Mouse (Mus musculus) G1E-ER4 (cell line): Measurements from ENCODE around the gene Mpl. TPM values are rescaled to one million over a fixed set of nuclear protein-coding genes. Genes with fewer than 3 reads are reported as not detected.

Experiments
- GATA1 ChIP-seq: IDR thresholded peaks from one replicate; pipeline ENCODE4 v1.8.0; 2012; ENCODE audit warnings: low read length, inconsistent platforms
- polyA plus RNA-seq: library from polyadenylated mRNA; stranded (reverse); fragments of >175 nt; gene quantifications from 2 replicates; pipeline ENCODE4 v1.2.3, GENCODE M21; 2012

The Mpl gene
- polyA plus RNA-seq = 0.12 and 0.15 TPM in 2 replicates

DNA sequence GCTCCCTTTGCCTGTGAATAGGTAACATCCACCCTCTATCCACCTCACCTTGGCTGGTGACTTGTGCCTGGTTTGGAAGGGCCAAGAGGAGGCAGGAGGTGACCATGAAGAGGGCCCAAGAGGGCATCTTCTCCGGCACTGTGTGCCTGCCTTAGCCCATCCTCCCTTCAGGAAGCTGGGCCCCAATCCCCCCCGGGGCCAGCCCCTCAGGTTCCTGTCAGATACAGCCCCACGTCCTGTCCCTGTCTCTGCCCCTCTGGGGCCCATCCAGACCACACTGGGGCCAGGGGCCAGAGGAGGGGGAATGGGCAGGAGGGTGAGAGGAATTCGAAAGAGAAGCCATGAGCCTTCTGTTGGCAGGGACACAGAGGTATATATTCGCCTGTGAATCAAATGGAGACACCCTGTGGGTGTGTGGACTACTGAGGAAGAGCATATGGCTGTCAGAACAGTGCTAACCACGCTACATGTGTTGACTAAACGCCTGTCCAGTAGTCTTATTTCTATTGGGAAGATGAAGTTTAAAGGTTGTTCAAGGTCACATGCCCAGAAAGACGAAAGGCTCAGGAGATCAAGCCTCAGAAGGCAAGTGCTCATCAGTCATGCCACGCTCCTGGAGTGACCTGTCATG is at the start of gene Mpl:
Gene Mpl, minus strand, starts transcription at position 169 of the 631 bp plus-strand sequence.
- TF ChIP-seq GATA1 = no peak

DNA sequence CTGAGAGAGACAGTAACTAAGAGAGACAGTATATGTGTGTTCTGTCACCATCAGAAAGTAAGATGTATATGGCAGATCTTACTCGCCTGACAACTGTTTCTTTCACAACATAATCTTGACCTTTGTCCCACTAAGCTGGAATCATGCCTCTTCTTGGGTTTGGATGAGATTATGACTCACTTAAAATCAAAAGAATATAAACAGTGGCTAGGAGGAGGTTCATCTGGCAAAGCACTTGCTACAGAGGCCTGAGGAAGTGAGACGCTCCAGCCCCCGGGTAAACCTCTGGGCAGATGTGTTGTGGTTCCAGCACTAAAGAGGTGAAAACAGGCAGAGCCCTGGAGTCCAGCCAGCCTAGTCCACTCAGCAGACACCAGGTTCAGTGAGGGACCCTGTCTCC is 48.2 kb upstream of the Mpl start:
- TF ChIP-seq GATA1 = no peak

DNA sequence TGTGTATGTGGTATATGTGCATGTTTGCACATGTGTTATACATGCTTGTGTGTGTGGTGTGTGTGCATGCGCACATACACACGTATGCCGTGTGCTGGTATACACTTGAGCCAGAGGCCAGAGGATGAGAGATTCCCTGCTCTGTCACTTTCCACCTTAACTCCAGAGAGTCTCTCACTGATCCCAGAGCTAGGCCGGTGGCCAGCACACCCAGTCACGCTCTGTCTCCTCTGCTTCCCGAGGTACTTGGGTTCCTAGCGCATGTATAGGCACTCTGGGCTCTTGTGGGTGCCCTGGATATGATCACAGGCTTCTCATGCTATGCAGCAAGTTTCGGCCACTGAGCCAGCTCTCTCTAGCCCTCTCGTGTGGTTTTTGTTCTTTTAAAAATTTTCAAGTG is 43.5 kb upstream of the Mpl start:
- no peak for TF ChIP-seq GATA1

DNA sequence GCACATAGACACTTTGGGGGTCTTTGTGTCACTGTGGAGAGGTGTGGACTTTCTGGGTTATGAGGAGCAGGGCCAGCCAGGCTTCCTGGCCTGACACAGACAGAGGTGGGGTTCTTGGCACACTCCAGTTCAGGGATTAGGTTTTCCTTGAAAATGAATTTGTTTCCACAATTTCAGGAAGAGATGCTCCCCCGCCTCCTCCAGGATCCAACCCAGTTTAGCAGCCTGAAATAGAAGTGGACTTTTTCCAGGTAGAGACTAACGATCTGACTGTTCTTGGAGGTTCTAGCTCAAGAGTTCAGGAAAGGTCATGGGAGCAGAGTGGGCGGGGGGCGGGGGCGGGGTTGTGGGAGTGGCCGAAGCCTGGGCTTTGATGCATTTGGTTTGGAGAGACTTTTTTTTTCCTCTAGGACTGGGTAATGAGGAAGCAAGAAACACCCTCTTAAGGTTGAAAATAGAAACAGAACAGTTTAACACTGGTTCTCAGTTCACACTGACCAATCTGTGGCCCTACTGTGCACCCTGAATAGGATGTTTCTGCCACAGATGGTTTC is 42.9 kb upstream of the Mpl start:
- TF ChIP-seq GATA1 = no peak

DNA sequence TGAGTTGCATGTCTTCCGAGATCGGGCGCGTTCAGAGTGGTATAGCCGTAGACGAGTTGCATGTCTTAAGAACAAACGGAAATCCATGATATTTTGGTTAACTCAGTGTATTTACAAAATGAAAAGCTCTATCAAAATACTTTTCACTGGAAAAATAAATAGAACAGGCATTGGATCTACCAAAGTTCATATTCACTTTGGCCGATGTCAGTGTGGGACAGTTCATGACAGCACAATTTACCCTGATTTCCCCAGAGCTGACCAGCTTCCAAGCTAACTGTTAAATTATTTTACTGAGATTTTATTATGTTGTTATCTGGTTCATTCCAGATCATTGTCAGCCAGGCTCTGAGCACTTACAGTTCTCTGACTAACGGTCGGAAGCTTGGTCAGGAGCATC is 33.1 kb upstream of the Mpl start:
- TF ChIP-seq GATA1 = no peak

DNA sequence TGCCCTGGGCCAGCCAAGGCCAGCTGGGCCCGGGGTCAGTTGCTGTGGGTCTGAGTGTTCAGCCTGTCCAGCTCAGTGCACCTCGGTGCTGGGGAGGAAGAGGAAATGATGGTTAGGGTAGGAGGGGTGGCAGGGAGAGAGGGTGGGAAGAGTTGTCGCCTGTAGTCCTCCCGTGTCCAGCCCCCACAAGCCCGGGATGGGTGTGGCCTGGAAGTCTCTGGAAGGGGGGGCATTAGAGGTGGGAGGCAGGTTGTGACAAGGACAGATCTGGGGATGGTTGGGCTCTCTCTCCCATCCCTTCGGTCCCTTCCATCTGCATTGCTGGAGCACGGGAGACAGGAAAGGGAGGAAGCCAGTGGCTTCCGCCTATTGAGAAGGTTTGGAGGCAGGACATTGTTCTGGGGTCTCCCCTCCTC is 32.4 kb upstream of the Mpl start, which contains the start of gene Tie1:
Gene Tie1, minus strand, starts transcription at position 345 of the 416 bp plus-strand sequence.
- no peak for TF ChIP-seq GATA1

DNA sequence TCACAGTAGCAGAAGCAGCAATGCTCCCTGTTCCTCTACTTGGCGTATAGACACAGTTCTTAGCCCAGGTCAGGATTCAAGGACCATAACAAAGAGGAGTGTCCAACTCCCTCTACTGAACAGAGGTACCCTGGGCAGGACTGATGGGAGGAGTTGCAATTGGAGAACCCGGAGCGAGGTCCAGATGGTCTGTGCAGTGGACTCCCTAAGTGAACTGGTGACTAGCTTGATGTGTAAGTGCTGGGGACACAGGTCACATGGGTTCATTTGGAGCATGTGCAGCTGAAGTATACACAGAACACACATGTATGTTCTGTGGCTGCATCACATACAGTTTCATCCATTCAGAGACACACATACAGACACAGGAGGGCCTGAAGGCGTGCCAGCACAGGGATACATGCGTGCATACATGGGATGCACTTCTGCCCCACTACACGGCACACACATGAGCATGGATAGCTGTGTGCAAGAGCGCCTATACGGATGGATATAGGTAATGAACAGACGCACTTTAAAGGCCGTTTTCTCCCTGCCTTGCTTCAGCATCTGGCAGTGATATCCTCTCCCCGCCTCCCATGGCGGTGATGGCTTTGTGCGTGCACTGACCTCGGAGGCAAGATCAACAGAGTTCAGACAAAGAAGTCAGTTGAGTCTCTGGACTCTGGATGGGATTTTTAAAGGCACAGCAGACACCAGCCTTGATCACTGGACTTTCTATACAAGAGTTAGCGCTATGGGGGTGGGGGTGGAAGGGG is 19.6 kb upstream of the Mpl start:
- no peak for TF ChIP-seq GATA1

DNA sequence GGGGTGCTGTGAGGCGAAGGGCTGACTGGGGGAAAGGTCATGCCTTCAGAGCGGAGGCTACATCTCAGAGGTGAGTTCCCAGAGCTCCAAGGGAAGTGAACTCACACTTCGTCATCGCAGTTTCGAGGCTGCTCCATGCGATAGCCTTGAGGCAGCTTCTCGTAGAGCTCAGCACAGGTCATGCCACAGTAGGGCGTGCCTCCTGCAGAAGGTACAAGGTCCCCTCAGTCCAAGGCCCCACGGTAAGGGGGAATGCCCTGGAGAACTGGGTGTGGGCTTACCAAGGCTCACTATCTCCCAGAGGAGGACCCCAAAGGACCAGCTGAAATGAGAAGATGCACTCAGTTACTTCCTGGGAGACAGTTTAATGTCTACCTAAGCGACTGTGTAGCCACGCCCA is 15.4 kb upstream of the Mpl start:
- no peak for TF ChIP-seq GATA1

DNA sequence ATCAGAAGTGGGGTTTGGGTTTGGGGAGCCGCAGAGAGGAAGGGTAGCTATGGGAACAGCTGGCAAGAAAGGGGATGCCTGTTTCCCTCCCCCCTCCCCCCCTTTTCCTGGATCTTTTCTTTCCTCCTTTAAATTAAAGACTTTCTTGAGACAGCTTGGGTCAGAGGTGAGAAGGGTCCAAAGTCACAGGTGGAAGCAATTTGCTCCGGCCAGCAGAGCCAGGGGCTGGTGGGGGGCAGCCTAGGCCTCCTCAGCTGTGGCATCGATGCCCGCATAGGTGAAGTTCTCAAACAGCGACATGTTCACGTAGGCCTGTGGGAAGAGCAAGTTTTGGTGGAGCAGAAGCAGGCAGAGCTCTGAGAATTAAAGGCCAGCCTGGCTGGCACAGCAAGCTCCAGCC is 14.0 kb upstream of the Mpl start:
- no peak for TF ChIP-seq GATA1

DNA sequence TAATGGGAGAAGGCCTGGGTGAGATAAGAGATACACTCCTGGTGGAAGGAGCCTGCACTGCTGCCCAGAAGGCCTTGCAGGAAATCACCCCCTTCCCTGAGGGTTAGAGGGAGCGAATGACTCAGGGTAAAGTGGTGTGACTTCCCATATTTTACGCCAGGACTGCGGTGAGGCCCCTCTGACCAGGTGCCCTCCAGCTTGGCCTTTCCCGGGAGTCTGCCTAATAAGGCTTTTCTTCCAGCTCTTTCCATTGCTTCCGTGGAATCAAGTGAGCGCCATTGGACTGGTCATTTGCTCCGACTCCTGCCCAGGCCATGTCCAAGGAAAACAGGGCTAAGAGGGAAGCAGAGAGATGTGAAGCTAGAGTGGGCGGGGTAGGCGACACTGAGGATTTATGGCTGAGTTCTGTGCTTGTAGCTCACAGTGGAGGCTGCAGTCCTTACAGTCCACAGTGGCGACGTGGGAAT is 8.4 kb upstream of the Mpl start:
- TF ChIP-seq GATA1 = no peak

DNA sequence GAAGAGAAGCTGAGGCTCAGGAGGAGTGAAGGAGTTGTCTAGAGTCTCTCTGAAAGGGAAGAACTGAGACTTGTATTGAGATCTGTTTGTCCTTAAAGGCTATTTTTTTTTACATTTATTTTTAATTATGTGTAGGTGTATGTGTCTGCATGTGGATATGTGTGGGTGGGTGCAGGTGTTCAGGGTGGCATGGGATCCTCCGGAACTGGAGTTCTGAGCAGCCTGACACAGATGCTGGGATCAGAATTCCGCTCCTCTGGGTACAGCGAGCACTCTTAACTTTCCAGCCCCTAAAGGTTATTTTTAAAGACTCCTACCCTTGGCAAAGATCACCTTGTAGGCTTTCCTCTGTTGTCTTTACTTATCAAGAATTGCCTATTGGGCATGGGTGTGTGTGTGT is 7.6 kb upstream of the Mpl start:
- no peak for TF ChIP-seq GATA1

DNA sequence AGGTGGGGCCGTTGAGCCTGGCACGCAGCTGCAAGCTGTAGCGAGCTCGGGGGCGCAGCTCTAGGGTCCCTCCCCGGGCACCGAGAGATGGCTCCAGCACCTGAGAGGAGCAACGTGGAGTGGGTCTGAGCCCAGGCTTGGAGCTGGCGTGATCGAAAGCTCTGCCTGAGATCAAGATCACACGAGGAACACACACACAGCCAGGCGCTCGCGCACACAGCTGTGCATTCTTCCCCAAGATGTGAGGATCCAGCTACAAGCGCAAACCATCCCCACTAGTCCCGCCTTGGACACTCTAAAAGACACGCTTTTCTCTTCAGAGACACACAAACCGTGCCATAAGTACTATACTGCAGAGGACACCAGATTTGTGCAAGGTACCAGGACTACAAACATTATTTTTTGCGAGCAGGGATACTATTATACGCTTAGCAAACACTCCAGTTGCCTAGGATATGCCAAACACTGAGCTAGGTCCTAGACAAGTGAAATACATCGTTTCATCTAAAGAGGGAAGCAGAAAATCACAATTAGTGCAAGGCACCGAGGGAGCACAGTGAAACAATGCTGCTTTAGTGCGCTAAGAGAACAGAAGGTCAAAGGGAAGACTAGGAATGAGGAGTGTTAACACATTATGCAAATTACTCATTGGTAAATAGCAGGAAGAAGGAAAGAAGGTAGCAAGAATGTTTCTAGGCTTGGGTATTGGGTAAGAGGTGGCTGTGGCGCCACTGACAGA is 10.7 kb downstream of the Mpl start:
- TF ChIP-seq GATA1 = no peak

DNA sequence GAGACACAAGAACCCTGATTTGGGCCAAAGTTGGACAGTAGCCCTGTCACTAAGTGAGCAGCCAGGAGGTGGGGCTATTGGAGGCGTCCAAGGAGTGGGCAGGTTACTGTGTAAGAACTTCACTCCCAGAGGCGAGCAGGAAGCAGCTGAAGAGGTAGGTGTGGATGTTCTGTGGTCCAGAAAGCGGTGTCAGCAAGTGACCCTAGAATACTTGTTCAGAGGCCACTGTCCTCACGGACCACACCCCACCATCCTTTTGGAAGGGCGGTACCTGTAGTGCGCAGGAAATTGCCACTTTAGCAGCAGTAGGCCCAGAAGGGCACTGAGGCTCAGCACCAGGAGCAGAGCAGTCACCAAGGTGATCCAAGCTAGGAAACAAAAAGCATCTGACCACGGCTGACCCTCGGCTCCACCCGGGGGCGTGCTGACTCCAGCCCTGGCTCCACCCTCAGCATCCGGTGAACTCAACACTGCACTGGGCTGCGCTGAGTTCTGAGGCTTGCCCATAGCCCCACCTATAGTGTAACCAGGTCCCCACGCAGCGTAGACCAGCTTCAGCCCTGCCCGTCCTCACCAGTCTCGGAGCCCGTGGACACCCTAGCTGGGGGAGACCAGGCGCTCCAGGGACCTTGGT is 11.4 kb downstream of the Mpl start:
- TF ChIP-seq GATA1 = no peak

DNA sequence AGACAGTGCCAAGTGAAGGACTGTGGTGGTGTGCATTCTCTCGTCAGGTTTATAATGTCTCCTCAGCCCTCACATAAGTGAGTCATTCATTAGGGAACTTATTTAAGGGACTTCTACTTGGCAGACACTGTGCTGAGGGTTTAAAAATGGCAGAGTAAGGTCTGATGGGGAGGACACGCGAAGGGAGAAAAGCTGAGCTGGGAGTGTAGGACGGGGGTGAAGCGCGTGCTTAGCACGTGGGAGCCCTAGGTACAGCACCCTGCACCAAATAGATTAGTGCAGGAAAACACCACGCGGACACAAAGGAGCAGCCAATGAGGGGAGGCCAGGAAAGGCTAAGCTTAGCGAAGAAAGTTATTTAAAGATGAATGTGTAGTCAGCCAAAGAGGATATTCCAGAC is 12.2 kb downstream of the Mpl start:
- no peak for TF ChIP-seq GATA1

DNA sequence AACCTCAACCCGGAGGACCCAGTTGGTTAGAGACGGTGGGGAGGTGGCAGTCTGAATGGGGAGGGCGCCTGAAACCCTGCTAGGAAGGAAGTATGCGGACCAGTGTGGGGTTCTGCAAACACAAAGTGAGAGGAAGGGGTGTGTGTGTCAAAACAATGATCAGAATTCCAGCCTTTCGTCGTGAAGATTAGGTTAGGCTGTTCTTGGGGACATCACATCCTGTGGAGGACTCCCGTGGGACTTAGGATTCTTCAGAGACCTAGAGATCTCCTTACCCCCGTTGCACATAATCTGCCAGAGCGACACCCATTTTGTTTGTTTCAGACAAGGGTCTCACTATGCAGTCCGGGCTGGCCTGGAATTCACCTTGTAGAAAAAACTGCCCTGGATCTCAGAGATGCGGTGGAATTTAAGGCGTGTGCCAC is 19.5 kb downstream of the Mpl start:
- TF ChIP-seq GATA1 = no peak
